Mouse (Mus musculus) embryonic fibroblast, embryonic 13.5 days (primary cell): ENCODE data around the gene Lhfpl5.

Experiments used
- CTCF ChIP-seq: IDR thresholded peaks from 2 replicates; pipeline ENCODE4 v1.5.1; 2011; ENCODE audit warnings: mild to moderate bottlenecking, control low read depth, low read length, moderate library complexity, borderline replicate concordance; ENCODE audit not compliant: insufficient read depth
- POLR2A ChIP-seq: IDR thresholded peaks from 2 replicates; pipeline ENCODE4 v1.6.1; 2011; ENCODE audit warnings: low read depth, mild to moderate bottlenecking, control low read depth, low read length, moderate library complexity

GRCm38 (mm10) chr17:28546925-28547324 is 28.5 kb upstream of the Lhfpl5 start:
- no peak for TF ChIP-seq CTCF
- TF ChIP-seq POLR2A = no peak
